Mouse (Mus musculus): ENCODE data around the gene Naip1. TPM values are rescaled to one million over a fixed set of nuclear protein-coding genes. Genes with fewer than 3 reads are reported as not detected.
"Not testable (repeated sequence)": the region's sequence is repeated elsewhere in the genome, so short reads cannot be mapped to it uniquely, and the experiment has no call there.

Gene Naip1
- polyA plus RNA-seq, 1 experiment from 2014 or later = 0.07 TPM

DNA sequence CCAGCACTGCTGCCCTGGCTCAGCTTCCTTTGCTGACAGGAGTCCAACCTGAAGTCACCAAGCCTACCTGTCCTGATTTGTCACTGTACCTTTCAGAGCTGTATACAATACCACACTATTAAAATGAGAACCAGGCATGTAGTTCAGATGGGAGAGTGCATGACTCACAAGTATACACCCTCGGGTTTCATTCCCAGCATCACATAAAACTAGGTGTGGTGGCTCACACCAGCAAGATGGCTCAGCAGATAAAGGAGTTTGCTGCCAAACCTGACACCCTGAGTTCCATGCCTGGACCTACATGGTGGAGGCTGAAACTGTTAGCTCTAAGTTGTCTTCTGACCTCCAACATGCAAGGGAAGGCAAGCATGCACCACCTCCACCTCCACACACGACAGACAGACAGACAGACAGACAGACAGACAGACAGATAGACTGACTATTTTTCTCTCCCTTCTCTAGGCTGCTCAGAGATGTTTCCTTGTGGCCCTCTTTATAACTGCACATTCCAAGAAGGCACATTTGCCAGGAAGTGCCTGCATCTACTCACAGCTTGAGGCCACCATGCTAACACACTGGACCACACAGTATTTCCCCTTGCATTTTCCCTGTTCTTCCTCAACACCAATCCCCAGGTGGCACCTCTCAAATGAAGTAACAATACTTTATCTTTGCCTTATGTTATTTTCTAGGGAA is 11.0 kb upstream of the Naip1 start:
- no peak overlapping the region for H3K9ac ChIP-seq
- 97% methylated on average over 2 of the region's 2 CpGs for WGBS
- no peak overlapping the region for H3K27ac ChIP-seq
- H3K9me3 ChIP-seq (ENCODE audit: control insufficient read depth, low read length) = peaks cover 18% of the 10 kb centered on the region
- H3K4me3 ChIP-seq (replicated peaks; ENCODE audit: low read length) = no peak overlapping the region
- peaks cover 52% of the 10 kb centered on the region for H3K36me3 ChIP-seq (replicated peaks; ENCODE audit: control insufficient read depth, insufficient read depth)
- no peak for ATAC-seq (ENCODE audit: low FRiP score)
- no peak overlapping the region for H3K4me2 ChIP-seq (replicated peaks)
- DNase-seq (ENCODE audit: low spot score) = no peak
- H3K4me1 ChIP-seq (replicated peaks; ENCODE audit: control insufficient read depth, insufficient read depth, low read length) = no peaks in the 10 kb centered on the region
- no peaks in the 10 kb centered on the region for H3K27me3 ChIP-seq (ENCODE audit: control insufficient read depth, insufficient read depth, low read length)

DNA sequence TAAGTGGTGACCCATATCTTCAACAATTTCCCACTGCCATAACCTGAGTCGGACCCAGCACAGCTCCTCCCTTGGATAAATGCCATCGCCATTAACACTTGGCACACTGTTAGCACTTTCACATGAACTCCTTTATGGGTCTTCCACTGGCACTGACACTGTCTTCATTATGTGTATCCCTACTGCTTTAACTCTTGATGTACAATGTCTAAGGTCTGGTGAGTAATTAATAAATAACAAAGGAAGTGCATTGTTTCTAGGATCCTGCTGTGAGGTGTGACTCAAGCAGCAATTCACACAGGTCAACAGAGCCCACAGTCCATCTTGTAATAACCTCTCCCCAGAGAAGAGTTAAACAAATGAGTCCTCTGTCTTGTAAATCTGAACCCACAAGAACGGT is 8.7 kb upstream of the Naip1 start:
- peak; percentile 18 for DNase-seq (ENCODE audit: low spot score)
- H3K27ac ChIP-seq = no peak overlapping the region
- no peaks in the 10 kb centered on the region for H3K9me3 ChIP-seq (ENCODE audit: control insufficient read depth, low read length)
- no peak for ATAC-seq (ENCODE audit: low FRiP score)
- no peaks in the 10 kb centered on the region for H3K27me3 ChIP-seq (ENCODE audit: control insufficient read depth, insufficient read depth, low read length)
- no peaks in the 10 kb centered on the region for H3K4me1 ChIP-seq (replicated peaks; ENCODE audit: control insufficient read depth, insufficient read depth, low read length)
- H3K9ac ChIP-seq = no peak overlapping the region
- no peak overlapping the region for H3K4me2 ChIP-seq (replicated peaks)
- 77% methylated on average over 3 of the region's 3 CpGs for WGBS
- H3K4me3 ChIP-seq (replicated peaks; ENCODE audit: low read length) = no peak overlapping the region
- peaks cover 30% of the 10 kb centered on the region for H3K36me3 ChIP-seq (replicated peaks; ENCODE audit: control insufficient read depth, insufficient read depth)

DNA sequence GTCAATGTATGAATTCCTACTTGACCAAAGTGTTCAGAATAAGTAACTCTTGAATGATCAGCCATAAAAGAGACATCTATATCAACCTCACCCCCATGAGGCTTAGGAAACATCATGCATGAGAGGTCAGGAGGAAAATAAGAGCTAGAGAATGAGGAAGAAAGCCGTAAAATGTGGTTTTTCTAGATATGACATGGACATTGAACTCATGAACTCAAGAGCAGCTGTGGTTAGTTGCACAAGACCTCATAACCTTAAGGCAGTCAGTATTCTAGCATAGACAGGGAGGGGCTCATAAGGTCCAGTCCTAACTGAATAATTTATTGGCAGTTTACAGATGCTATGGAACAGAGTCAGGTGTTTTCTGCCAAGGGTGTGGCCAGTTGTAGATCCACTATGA is 3.2 kb downstream of the Naip1 start:
- Histone ChIP-seq H3K4me1 (replicated peaks; ENCODE audit: control insufficient read depth, insufficient read depth, low read length) (no peaks in the 10 kb centered on the region), H3K27ac (no peak overlapping the region), H3K36me3 (replicated peaks; ENCODE audit: control insufficient read depth, insufficient read depth) (no peaks in the 10 kb centered on the region), H3K4me3 (replicated peaks; ENCODE audit: low read length) (no peak overlapping the region), H3K9me3 (ENCODE audit: control insufficient read depth, low read length) (no peaks in the 10 kb centered on the region), H3K27me3 (ENCODE audit: control insufficient read depth, insufficient read depth, low read length) (no peaks in the 10 kb centered on the region), H3K9ac (no peak overlapping the region), H3K4me2 (replicated peaks) (no peak overlapping the region)
- no peak for ATAC-seq (ENCODE audit: low FRiP score)
- WGBS = 84% methylated on average over 1 of the region's 1 CpGs
- DNase-seq (ENCODE audit: low spot score) = no peak

DNA sequence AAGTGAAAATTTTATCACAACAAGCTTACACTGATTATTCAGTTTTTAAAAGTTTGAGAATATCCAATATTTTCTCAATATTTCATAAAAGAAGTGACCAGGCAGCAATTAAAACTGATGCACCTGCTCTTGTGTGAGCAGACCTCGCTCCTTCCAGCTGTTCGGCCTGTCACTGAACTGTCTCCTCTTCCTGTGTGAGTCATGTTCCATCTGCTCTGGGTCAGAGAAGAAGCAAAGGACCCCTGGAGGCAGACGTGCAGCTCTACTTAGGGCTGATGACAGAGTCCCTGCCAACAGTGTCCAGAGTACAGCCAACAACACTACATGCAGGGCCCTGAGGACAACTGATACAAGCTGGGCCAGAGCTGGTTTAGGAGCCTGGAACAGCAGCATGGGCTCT is 12.6 kb downstream of the Naip1 start:
- H3K4me3 ChIP-seq (replicated peaks; ENCODE audit: low read length) = no peak overlapping the region
- H3K4me2 ChIP-seq (replicated peaks) = no peak overlapping the region
- H3K9ac ChIP-seq = no peak overlapping the region
- DNase-seq (ENCODE audit: low spot score) = no peak
- H3K36me3 ChIP-seq (replicated peaks; ENCODE audit: control insufficient read depth, insufficient read depth) = no peaks in the 10 kb centered on the region
- no peaks in the 10 kb centered on the region for H3K27me3 ChIP-seq (ENCODE audit: control insufficient read depth, insufficient read depth, low read length)
- H3K9me3 ChIP-seq (ENCODE audit: control insufficient read depth, low read length) = no peaks in the 10 kb centered on the region
- no peak for ATAC-seq (ENCODE audit: low FRiP score)
- H3K27ac ChIP-seq = no peak overlapping the region
- WGBS = 63% methylated on average over 3 of the region's 3 CpGs
- H3K4me1 ChIP-seq (replicated peaks; ENCODE audit: control insufficient read depth, insufficient read depth, low read length) = no peaks in the 10 kb centered on the region

DNA sequence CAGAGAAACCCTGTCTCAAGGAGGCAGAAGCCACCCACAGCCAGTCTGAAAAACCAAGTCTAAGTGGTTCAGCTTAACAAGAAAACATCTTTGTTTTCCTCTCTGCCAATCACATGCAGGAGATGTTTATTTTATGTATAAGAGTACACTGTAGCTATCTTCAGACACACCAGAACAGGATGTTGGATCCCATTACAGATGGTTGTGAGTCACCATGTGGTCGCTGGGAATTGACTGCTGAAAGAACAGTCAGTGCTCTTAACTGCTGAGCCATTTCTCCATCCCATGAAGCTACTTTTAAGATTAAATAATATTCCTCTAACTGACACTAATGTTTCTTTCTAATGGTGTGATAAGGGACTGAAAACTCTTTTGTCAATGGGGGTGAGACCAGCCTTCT is 14.0 kb downstream of the Naip1 start:
- 62% methylated on average over 1 of the region's 1 CpGs for WGBS
- Histone ChIP-seq H3K36me3 (replicated peaks; ENCODE audit: control insufficient read depth, insufficient read depth) (no peaks in the 10 kb centered on the region), H3K27ac (no peak overlapping the region), H3K4me1 (replicated peaks; ENCODE audit: control insufficient read depth, insufficient read depth, low read length) (no peaks in the 10 kb centered on the region), H3K4me2 (replicated peaks) (no peak overlapping the region), H3K9ac (no peak overlapping the region), H3K4me3 (replicated peaks; ENCODE audit: low read length) (no peak overlapping the region), H3K9me3 (ENCODE audit: control insufficient read depth, low read length) (no peaks in the 10 kb centered on the region), H3K27me3 (ENCODE audit: control insufficient read depth, insufficient read depth, low read length) (no peaks in the 10 kb centered on the region)
- ATAC-seq (ENCODE audit: low FRiP score) = no peak
- no peak for DNase-seq (ENCODE audit: low spot score)

DNA sequence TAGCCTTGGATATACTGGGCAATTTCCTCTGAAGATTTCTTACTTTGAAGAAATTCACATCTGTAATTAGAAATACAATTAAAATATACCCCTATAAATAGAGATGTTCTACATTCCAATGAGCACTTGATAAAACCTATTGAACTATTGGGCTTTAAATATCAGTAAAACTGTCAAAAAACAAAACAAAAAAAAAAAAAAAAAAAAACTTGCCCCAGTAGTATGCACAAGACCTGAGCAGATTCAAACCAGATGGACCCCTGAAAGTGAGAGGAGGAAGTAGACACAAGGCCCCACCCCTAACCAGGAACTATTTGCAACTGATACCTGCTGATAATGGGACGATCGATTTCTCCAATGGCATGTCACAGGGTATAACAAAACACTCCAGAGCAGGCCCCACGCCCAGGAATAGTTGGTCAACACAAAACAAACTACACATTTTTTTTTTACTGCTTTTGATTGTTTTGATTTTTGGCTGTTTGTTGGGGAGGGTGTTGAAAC is 15.3 kb downstream of the Naip1 start:
- no peak overlapping the region for H3K4me3 ChIP-seq (replicated peaks; ENCODE audit: low read length)
- no peaks in the 10 kb centered on the region for H3K4me1 ChIP-seq (replicated peaks; ENCODE audit: control insufficient read depth, insufficient read depth, low read length)
- WGBS = 78% methylated on average over 3 of the region's 3 CpGs
- H3K27me3 ChIP-seq (ENCODE audit: control insufficient read depth, insufficient read depth, low read length) = no peaks in the 10 kb centered on the region
- H3K27ac ChIP-seq = no peak overlapping the region
- DNase-seq (ENCODE audit: low spot score) (no peak), ATAC-seq (ENCODE audit: low FRiP score) (no peak)
- no peaks in the 10 kb centered on the region for H3K9me3 ChIP-seq (ENCODE audit: control insufficient read depth, low read length)
- no peak overlapping the region for H3K4me2 ChIP-seq (replicated peaks)
- no peak overlapping the region for H3K9ac ChIP-seq
- no peaks in the 10 kb centered on the region for H3K36me3 ChIP-seq (replicated peaks; ENCODE audit: control insufficient read depth, insufficient read depth)

DNA sequence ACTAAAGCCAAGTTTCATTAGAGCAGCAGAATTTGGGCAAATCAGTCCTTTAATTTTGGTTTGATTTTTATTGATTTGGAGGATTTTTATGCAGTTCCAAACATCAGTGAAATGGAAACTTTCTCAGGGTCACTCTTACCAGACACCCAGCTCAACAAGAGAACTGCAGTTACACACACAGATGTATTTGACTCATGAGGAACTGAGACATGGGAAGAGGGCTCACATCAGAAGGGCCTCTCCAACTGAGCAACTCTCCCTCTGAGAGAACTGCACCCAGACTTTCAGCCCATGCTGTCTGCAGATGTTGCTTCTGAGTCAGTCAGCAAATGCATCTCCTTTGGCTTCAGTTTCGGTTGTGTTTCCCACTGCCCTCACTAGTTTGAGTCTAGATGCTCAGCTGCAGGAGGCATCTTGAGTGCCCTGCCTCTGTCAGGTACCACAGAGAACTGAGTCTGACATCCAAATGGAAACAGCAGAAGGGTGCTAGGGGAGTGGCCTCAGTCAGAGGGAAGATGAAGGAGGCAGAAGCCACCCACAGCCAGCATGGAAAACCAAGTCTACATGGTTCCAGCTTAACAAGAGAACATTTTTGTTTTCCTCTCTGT is 16.0 kb downstream of the Naip1 start:
- H3K36me3 ChIP-seq (replicated peaks; ENCODE audit: control insufficient read depth, insufficient read depth); H3K4me1 ChIP-seq (replicated peaks; ENCODE audit: control insufficient read depth, insufficient read depth, low read length); H3K27ac ChIP-seq; H3K4me2 ChIP-seq (replicated peaks); H3K27me3 ChIP-seq (ENCODE audit: control insufficient read depth, insufficient read depth, low read length); H3K9ac ChIP-seq; H3K9me3 ChIP-seq (ENCODE audit: control insufficient read depth, low read length); DNase-seq (ENCODE audit: low spot score); H3K4me3 ChIP-seq (replicated peaks; ENCODE audit: low read length); ATAC-seq (ENCODE audit: low FRiP score): not testable (repeated sequence)
- WGBS = 76% methylated on average over 1 of the region's 1 CpGs

DNA sequence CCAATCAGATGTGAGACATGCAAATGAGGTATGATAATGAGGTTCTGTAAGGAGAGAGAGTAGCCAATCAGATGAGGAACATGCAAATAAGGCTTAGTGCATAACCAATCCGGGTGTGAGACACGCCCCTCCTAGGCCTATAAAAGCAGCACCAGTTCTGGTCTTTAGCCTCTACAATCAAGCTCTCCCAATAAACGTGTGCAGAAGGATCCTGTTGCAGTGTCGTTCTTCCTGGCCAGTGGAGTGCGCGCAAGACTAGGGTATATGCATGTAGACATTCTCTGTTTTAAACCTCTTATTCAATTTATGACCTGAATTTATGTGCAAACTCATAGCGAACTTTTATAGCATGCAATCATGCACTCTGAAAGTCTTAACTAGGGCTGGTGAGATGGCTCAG is 32.7 kb downstream of the Naip1 start:
- H3K9me3 ChIP-seq (ENCODE audit: control insufficient read depth, low read length); H3K9ac ChIP-seq; DNase-seq (ENCODE audit: low spot score); H3K4me2 ChIP-seq (replicated peaks); ATAC-seq (ENCODE audit: low FRiP score); H3K4me3 ChIP-seq (replicated peaks; ENCODE audit: low read length); H3K27me3 ChIP-seq (ENCODE audit: control insufficient read depth, insufficient read depth, low read length); H3K4me1 ChIP-seq (replicated peaks; ENCODE audit: control insufficient read depth, insufficient read depth, low read length); H3K36me3 ChIP-seq (replicated peaks; ENCODE audit: control insufficient read depth, insufficient read depth); H3K27ac ChIP-seq: not testable (repeated sequence)
- WGBS = 90% methylated on average over 7 of the region's 7 CpGs

DNA sequence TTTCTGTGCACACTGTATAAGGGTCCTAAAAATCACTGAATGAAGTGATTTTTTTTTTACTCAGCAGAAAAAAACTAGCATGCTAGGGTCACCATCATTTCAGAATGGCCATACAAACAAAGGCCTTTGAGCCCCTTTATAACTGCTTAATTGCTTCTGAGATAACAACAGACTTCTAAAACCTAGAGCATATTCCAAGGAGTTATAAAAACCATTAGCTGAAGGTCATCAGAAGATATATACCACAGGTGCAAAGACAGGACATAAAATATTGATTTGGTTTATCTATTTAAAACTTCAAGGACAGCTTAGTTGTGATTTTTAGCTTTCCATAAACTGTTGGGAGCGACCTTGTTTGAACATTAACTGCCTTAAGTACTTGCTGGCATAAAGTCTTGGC is 38.2 kb downstream of the Naip1 start:
- H3K4me3 ChIP-seq (replicated peaks; ENCODE audit: low read length) = no peak overlapping the region
- H3K4me1 ChIP-seq (replicated peaks; ENCODE audit: control insufficient read depth, insufficient read depth, low read length) = no peaks in the 10 kb centered on the region
- H3K27ac ChIP-seq = no peak overlapping the region
- no peak overlapping the region for H3K4me2 ChIP-seq (replicated peaks)
- no peaks in the 10 kb centered on the region for H3K36me3 ChIP-seq (replicated peaks; ENCODE audit: control insufficient read depth, insufficient read depth)
- DNase-seq (ENCODE audit: low spot score) (no peak), ATAC-seq (ENCODE audit: low FRiP score) (no peak)
- no peak overlapping the region for H3K9ac ChIP-seq
- no peaks in the 10 kb centered on the region for H3K27me3 ChIP-seq (ENCODE audit: control insufficient read depth, insufficient read depth, low read length)
- WGBS = 70% methylated on average over 1 of the region's 1 CpGs
- no peaks in the 10 kb centered on the region for H3K9me3 ChIP-seq (ENCODE audit: control insufficient read depth, low read length)

Data from hindbrain, embryonic 14.5 days (tissue).